Mouse (Mus musculus) megakaryocyte, embryonic 14.5 days (primary cell): ENCODE results near the gene Cenpn. TPM values are rescaled to one million over a fixed set of nuclear protein-coding genes. Genes with fewer than 3 reads are reported as not detected.

ENCODE experiments used
- H3K27me3 ChIP-seq: replicated peaks from 2 replicates; pipeline ENCODE3; 2012; ENCODE audit warnings: inconsistent platforms
- H3K36me3 ChIP-seq: replicated peaks from 2 replicates; pipeline ENCODE3; 2012; ENCODE audit warnings: low read length, inconsistent platforms, mixed read lengths
- H3K4me1 ChIP-seq: 2 replicates; pipeline ENCODE4 v1.6.1; 2012; ENCODE audit warnings: inconsistent platforms
- H3K4me3 ChIP-seq: replicated peaks from 2 replicates; pipeline ENCODE3; 2012; ENCODE audit warnings: moderate library complexity, mild to moderate bottlenecking, inconsistent platforms
- H3K9me3 ChIP-seq: 2 replicates; pipeline ENCODE4 v1.6.1; 2012; ENCODE audit warnings: inconsistent platforms
- FLI1 ChIP-seq: IDR thresholded peaks from 2 replicates; pipeline ENCODE4 v1.6.1; 2012; ENCODE audit warnings: low read length, inconsistent platforms, mixed read lengths
- GATA1 ChIP-seq: IDR thresholded peaks from 3 replicates; pipeline ENCODE4 v1.6.1; 2012; ENCODE audit warnings: mixed read lengths, low read length, inconsistent platforms, borderline replicate concordance
- polyA plus RNA-seq: library from polyadenylated mRNA; stranded (reverse); fragments of >175 nt; gene quantifications from 2 replicates; pipeline ENCODE4 v1.2.3, GENCODE M21; 2012; ENCODE audit warnings: low replicate concordance; ENCODE audit not compliant: insufficient read depth

The Cenpn gene
- polyA plus RNA-seq, 1 experiment: 3.4 TPM

DNA sequence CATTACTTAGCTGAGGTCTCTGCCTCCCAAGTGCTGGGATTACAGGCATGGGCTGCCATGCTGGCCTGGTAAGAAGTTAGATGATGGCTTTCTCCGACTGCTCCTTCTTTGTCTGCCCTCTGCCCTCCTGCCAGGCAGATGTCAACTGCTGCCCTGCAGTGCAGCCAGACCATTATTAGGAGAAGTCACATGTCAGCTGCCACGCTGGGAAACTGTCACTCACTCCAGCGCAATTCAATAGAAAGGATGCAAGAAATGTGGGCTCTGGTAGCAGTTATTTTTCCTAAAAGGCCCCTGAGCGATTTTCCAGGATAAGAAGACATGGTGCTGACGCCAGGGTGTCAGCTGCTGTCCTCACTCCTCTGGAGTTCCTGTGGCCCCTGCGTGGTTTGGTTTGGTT lies 14.0 kb downstream of the Cenpn start:
- Histone ChIP-seq H3K4me1 (peaks cover 11% of the 10 kb centered on the region), H3K27me3 (no peaks in the 10 kb centered on the region), H3K4me3 (no peak overlapping the region), H3K36me3 (peaks cover 86% of the 10 kb centered on the region), H3K9me3 (no peaks in the 10 kb centered on the region)
- no peak for TF ChIP-seq FLI1
- TF ChIP-seq GATA1: no peak

DNA sequence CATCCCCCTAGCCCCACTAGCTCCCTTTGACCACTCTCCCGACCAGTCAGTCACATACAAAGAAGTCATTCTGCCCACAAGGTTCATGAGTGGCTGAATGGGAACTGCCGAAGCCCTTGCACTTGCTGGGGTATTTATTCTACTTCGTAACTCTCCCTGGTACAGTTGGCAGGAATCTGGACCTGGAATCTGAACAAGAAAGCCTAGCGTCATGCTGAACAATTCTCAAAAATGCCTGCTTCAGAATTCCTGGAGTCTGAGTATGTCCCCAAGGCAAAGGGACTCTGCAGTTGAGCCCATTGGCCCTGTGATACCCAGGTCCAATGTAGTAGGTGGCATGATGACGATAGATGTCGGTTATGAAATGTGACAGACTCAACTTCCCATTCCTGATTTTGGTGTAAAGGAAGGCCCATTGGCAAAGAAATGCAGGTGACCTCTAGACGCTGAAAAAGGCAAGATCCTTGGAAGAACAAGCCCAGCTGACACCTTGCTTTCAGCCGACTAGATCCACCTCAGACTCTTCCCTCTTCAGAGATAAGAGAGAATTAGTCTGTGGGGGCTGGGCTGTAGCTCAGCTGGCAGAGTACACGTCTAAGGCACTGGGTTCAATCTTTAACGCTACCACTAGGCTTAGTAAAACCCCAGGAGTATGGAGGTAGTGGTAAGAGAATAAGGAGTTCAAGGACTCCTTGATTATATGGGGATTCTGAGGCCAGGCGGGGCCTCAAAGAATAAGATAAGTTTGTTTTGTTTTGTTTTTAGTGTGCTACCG lies 20.9 kb downstream of the Cenpn start:
- H3K27me3 ChIP-seq: no peaks in the 10 kb centered on the region
- no peak overlapping the region for H3K4me3 ChIP-seq
- TF ChIP-seq GATA1 (no peak), FLI1 (no peak)
- peaks cover 64% of the 10 kb centered on the region for H3K4me1 ChIP-seq
- peaks cover 29% of the 10 kb centered on the region for H3K36me3 ChIP-seq
- H3K9me3 ChIP-seq: no peaks in the 10 kb centered on the region

DNA sequence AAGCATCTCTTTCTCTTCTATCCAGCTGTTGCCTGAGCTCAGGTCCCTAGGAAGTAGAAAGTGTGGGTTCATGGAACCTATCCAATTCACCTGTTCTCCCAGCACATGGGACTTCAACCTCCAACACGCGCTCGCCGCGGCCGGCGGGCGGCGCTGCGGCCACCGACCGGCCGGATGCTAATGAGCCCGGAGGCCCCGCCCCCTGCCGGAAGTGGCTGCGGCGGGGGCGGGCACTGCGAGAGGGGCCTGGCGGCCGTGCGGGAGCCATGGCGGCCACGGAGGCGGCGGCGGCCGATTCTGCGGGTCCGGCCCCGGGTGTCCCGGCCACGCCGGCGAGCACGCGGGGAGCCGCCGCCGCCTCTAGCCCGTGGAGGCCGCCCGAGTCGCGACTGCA lies 21.6 kb downstream of the Cenpn start, which contains the start of gene Atmin:
TSS of gene Atmin (plus strand) at position 233 of the 394 bp plus-strand sequence.
- Histone ChIP-seq H3K36me3 (peaks cover 22% of the 10 kb centered on the region), H3K4me1 (peaks cover 70% of the 10 kb centered on the region), H3K27me3 (no peaks in the 10 kb centered on the region), H3K9me3 (no peaks in the 10 kb centered on the region), H3K4me3 (peak within 1 kb of the TSS; percentile 99)
- TF ChIP-seq FLI1: no peak; the same call in 1 of the 2 replicates
- TF ChIP-seq GATA1: no peak

DNA sequence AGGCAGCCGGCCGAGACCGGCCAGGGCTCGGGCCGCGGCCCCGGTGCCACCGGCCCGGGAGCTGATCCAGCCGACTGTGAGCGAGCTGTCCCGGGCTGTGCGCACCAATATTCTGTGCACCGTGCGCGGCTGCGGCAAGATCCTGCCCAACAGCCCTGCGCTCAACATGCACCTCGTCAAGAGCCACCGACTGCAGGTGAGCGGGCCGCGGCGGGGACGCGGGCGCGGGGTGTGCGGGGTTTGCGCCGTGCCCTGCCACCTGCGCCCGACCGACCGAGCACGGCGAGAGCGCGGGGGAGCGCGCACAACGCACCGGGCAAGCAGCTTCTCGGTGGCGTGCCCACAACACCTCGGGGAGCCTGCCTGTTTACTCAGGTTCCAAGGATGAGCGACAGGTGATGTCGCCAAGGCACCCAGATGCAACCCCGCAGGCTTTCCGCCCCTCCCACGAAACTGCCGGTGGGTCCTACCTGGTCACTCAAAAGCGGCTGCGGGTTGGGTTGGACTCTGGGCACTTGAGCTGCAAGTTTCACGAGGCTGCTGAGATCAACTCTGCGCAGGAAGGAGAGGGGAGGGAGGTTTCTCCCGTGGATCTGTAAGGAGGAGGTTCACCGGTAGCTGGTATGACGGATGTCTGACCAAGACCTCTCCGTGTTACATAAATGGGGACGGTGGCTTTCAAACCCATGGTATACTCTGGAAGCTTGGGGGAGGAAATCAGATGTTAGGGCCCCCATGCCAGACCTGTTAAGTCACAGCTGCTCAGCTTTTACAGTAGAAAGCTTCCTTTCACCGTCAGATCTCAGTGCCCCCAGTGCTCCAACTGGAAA lies 22.2 kb downstream of the Cenpn start:
- Histone ChIP-seq H3K9me3 (no peaks in the 10 kb centered on the region), H3K4me3 (peak overlapping the region; percentile 99), H3K4me1 (peaks cover 70% of the 10 kb centered on the region), H3K36me3 (peaks cover 16% of the 10 kb centered on the region), H3K27me3 (no peaks in the 10 kb centered on the region)
- TF ChIP-seq GATA1 (no peak), FLI1 (no peak; the same call in 1 of the 2 replicates)

DNA sequence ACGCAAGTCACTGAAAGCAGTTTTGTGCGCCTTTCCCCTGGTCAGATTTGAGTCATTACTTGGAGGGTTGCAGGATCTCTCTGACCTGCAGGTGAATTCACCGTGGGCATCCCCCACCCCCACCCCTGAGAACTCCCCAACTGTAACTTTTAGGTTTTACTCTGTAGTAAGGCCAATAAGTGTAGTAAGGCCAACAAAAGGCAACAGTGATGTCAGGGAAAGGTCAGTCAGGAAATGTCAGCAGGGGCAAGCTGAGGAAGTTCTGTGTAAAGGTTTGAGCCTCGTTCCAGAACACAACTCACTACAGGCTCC lies 22.8 kb downstream of the Cenpn start:
- H3K4me3 ChIP-seq: peak overlapping the region; percentile 99
- no peaks in the 10 kb centered on the region for H3K27me3 ChIP-seq
- H3K36me3 ChIP-seq: peaks cover 15% of the 10 kb centered on the region

DNA sequence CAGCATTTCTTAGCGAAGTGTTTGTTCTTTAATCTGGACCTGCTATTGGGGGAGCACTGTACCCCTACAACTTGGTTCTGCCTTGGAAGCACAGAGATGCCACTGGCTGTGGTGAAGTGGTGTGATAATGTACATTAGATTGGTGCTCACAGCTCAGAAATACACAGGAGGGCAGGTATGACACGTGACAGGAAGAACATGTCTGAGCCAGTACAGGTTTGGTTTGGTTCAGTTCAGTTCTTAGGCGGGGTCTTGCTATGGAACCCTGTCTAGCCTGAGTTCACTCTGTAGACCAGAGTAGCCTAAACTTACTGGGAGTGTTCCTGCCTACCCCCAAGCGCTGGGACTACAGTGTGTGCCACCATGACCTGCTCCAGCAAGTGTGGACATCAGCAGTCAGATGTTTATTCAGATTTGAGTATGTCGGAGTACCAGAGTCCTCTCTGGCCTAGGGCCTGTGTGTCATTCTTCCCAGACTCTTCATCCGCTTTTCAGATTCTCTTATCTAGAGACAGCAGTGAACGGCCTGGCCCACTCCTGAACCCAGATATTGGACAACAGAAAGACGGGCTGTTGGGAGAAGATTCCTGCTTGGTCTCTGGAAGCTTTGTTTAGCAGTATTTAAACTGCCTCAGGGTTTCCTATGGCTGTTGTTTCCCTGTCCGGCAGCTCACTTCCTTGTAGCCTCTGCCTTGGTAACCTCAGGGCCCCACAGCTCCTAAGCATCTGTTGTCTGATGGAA lies 23.8 kb downstream of the Cenpn start:
- H3K4me3 ChIP-seq: peak overlapping the region; percentile 43
- no peaks in the 10 kb centered on the region for H3K27me3 ChIP-seq
- peaks cover 12% of the 10 kb centered on the region for H3K36me3 ChIP-seq
- TF ChIP-seq GATA1: no peak
- no peak for TF ChIP-seq FLI1
- no peaks in the 10 kb centered on the region for H3K9me3 ChIP-seq
- peaks cover 72% of the 10 kb centered on the region for H3K4me1 ChIP-seq

More for the DNA sequence above, 22.8 kb downstream of the Cenpn start:
- peaks cover 70% of the 10 kb centered on the region for H3K4me1 ChIP-seq
- TF ChIP-seq FLI1 (no peak), GATA1 (no peak)
- no peaks in the 10 kb centered on the region for H3K9me3 ChIP-seq

DNA sequence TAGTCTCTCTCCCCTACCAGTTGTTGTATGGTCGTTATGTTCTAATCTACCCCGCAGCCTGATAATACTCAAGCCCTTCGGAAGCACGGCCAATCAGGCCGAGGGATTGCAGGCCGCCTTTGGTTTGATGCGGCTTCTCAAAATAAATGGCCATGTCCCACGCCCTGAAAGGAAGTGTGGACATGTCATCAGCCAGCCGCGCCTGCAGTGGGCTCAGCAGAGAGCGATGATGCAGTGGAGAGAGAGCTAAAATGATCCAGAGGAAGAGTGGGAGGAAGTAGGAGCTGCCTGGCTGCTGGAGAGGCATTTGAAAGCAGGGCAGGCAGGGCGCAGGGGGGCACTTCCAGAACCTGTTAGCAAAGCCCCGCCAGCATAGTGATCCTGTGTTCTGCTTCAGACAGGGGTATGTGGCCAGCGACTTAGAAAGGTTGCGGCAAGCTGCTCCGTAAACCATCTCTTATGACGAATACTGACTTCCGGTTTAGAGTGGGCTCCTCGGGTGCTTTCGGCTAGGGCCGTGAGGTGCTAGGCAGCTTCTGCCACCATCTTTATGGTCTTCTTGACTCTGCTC lies 24.8 kb downstream of the Cenpn start:
- TF ChIP-seq FLI1 (no peak), GATA1 (no peak)
- no peaks in the 10 kb centered on the region for H3K9me3 ChIP-seq
- H3K4me3 ChIP-seq: peak overlapping the region; percentile 88
- H3K4me1 ChIP-seq: peaks cover 73% of the 10 kb centered on the region
- H3K36me3 ChIP-seq: peaks cover 2% of the 10 kb centered on the region
- no peaks in the 10 kb centered on the region for H3K27me3 ChIP-seq

DNA sequence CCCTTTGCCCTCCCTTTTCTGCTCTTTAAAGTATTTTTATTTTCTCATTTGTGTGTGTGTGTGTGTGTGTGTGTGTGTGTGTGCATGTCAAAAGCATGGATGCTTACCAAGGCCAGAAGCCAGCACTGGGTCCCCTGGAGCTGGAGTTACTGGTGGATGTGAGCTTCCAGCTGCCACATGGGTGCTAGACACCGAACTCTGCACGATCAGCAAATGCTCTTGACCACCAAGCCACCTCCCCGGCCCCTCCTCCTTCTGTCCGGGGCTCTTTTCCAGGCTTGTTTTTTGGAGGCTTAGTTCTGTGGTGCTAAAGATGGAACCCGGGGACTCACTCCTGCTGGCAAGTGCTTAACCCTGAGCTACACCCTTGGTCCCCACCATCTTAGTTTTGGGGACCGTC lies 25.3 kb downstream of the Cenpn start:
- TF ChIP-seq GATA1 (no peak), FLI1 (no peak)
- Histone ChIP-seq H3K4me1 (peaks cover 74% of the 10 kb centered on the region), H3K36me3 (no peaks in the 10 kb centered on the region), H3K9me3 (no peaks in the 10 kb centered on the region), H3K27me3 (no peaks in the 10 kb centered on the region), H3K4me3 (peak overlapping the region; percentile 88)

DNA sequence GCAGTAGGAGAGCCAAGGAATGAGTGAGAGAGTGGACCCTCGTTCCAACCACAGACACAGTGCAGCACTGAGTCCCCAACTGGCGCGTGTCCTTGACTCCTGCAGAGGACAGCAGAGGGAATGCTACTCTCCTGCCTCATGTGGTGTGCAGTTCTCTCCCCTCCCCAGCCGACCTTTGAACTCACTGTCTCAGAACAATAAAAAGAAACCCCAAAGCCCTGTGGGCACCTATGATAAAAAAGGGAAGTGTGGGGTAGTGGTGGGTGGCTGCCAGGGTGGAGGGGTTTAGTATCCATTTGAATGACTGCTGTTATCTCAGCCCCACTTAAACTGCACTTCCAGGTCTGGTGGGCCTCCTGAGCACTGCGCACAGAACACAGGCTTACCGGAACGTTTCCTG lies 26.1 kb downstream of the Cenpn start:
- Histone ChIP-seq H3K27me3 (no peaks in the 10 kb centered on the region), H3K4me3 (peak overlapping the region; percentile 78), H3K4me1 (peaks cover 74% of the 10 kb centered on the region), H3K36me3 (peaks cover 3% of the 10 kb centered on the region), H3K9me3 (no peaks in the 10 kb centered on the region)
- no peak for TF ChIP-seq FLI1
- TF ChIP-seq GATA1: no peak
